Mouse (Mus musculus): ENCODE data around the gene Ltb4r2.

DNA sequence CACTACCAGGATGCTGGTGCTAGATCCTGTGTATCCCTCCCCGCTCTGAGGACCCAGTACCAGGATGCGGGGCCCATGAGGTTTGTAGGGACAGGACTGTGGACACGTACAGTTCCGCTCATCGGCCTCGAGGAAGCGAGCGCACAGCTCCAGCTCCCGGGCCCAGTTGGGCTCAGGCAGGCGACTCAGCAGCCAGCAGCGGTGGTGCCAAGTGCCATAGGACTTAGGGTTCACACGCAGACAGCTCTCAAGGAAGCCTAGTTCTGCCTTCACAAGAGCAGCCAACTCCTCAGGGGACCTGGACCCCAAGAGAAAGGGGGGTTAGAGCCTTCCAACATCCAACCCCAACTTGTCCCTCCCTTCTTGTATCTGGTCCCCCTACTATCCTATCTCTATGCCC, 40.6 kb upstream of the Ltb4r2 start:
- no peak for TF ChIP-seq CTCF (IDR thresholded peaks at IDR 0.05; ENCODE audit: borderline replicate concordance, insufficient read depth, low read length)
- TF ChIP-seq POLR2A (IDR thresholded peaks at IDR 0.05; ENCODE audit: low read depth, low read length), result no peak

Data from embryonic fibroblast, embryonic 13.5 days (primary cell).